Mouse (Mus musculus) retina, embryonic 14.5 days (tissue): ENCODE measurements around the gene Rhox4c.
"Not testable (repeated sequence)": the region's sequence is repeated elsewhere in the genome, so short reads cannot be mapped to it uniquely, and the experiment has no call there.

Source experiments
- DNase-seq: peaks from one replicate; pipeline ENCODE4 v3.0.0-alpha.2; 2015; ENCODE audit warnings: low spot score

The Rhox4c gene

GRCm38 (mm10) chrX:37480037-37480436 is at the start of gene Rhox4c:
TSS of gene Rhox4c (plus strand) at chrX:37480337.
- not testable (repeated sequence) for DNase-seq

- not testable (repeated sequence) for DNase-seq
These were observed 47.9 kb upstream of the Rhox4c start, which contains the start of gene Rhox4b for GRCm38 (mm10) chrX:37432194-37432593. TSS of gene Rhox4b (plus strand) at chrX:37432494.

- DNase-seq: not testable (repeated sequence)
These were observed 26.8 kb upstream of the Rhox4c start, which contains the start of gene Rhox2c for GRCm38 (mm10) chrX:37453380-37453779. TSS of gene Rhox2c (plus strand) at chrX:37453680.

GRCm38 (mm10) chrX:37458285-37458684 is 21.9 kb upstream of the Rhox4c start, which contains the start of gene Rhox3c:
TSS of gene Rhox3c (plus strand) at chrX:37458585.
- DNase-seq: not testable (repeated sequence)

- DNase-seq: not testable (repeated sequence)
These were observed 33.9 kb downstream of the Rhox4c start, which contains the start of gene Rhox4d for GRCm38 (mm10) chrX:37514059-37514458. TSS of gene Rhox4d (plus strand) at chrX:37514359.

GRCm38 (mm10) chrX:37530152-37530551 is 50.0 kb downstream of the Rhox4c start, which contains the start of gene Rhox2e:
TSS of gene Rhox2e (plus strand) at chrX:37530452.
- DNase-seq: not testable (repeated sequence)
